Mouse (Mus musculus): ENCODE data around the gene Epb41l4b. TPM values are rescaled to one million over a fixed set of nuclear protein-coding genes. Genes with fewer than 3 reads are reported as not detected.
A peak's percentile ranks its signal among the peaks of the same experiment; 100 is the strongest.

The Epb41l4b gene
- polyA plus RNA-seq, 1 experiment from 2014 or later, result 1.0 TPM

- Histone ChIP-seq H3K27me3 (ENCODE audit: control insufficient read depth, insufficient read depth, low read length) (no peaks in the 10 kb centered on the region), H3K9me3 (replicated peaks; ENCODE audit: control insufficient read depth, low read length) (no peaks in the 10 kb centered on the region), H3K4me1 (ENCODE audit: control insufficient read depth, insufficient read depth, low read length) (peaks cover 39% of the 10 kb centered on the region), H3K27ac (ENCODE audit: low read length) (peak within 1 kb of the TSS; percentile 94), H3K36me3 (ENCODE audit: control insufficient read depth, insufficient read depth) (no peaks in the 10 kb centered on the region), H3K4me3 (ENCODE audit: low read length) (peak within 1 kb of the TSS; percentile 96), H3K9ac (ENCODE audit: low read length) (peak within 1 kb of the TSS; percentile 96), H3K4me2 (ENCODE audit: low read depth, low read length) (peak within 1 kb of the TSS; percentile 81)
- under 1% methylated on average over 107 of the region's 107 CpGs for WGBS
- peak; percentile 93 for ATAC-seq (replicated peaks; ENCODE audit: extremely low read depth, insufficient read depth, low FRiP score)
Measured at GRCm38 (mm10) chr4:56946641-56947640, 196.3 kb downstream of the Epb41l4b start, which contains the start of gene Tmem245. Gene Tmem245, minus strand, starts transcription at chr4:56947437.

DNA sequence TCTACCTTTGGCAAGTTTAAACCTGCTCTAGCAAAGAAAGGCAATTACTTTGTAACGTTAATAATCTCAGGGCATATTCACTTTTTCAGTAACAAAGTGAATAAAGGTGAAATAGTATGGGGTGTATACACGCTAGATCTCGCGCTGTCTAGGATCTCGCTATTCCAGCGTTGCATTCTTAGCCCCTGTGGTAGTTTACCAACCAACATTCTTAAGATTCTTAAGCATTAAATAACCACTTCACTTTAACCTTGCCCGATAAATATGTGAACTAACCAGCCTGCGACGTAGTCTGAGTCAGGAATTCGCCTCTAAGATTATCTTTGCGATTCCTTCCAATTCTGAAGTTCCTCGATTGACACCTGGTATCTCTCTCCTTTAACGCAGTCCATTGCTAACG lies 197.1 kb downstream of the Epb41l4b start:
- peak overlapping the region; percentile 94 for H3K27ac ChIP-seq (ENCODE audit: low read length)
- peak overlapping the region; percentile 96 for H3K4me3 ChIP-seq (ENCODE audit: low read length)
- ATAC-seq (replicated peaks; ENCODE audit: extremely low read depth, insufficient read depth, low FRiP score), result no peak
- H3K9me3 ChIP-seq (replicated peaks; ENCODE audit: control insufficient read depth, low read length), result no peaks in the 10 kb centered on the region
- peaks cover 39% of the 10 kb centered on the region for H3K4me1 ChIP-seq (ENCODE audit: control insufficient read depth, insufficient read depth, low read length)
- H3K36me3 ChIP-seq (ENCODE audit: control insufficient read depth, insufficient read depth), result no peaks in the 10 kb centered on the region
- H3K4me2 ChIP-seq (ENCODE audit: low read depth, low read length), result peak overlapping the region; percentile 81
- WGBS, result 1% methylated on average over 14 of the region's 14 CpGs
- H3K9ac ChIP-seq (ENCODE audit: low read length), result peak overlapping the region; percentile 96
- H3K27me3 ChIP-seq (ENCODE audit: control insufficient read depth, insufficient read depth, low read length), result no peaks in the 10 kb centered on the region

- WGBS, result 24% methylated on average over 4 of the region's 4 CpGs
- Histone ChIP-seq H3K4me3 (ENCODE audit: low read length) (peak overlapping the region; percentile 9), H3K27ac (ENCODE audit: low read length) (peak overlapping the region; percentile 89)
Measured at GRCm38 (mm10) chr4:56944286-56944685, 199.0 kb downstream of the Epb41l4b start.

GRCm38 (mm10) chr4:56943258-56943657 lies 200.0 kb downstream of the Epb41l4b start:
- no peaks in the 10 kb centered on the region for H3K9me3 ChIP-seq (replicated peaks; ENCODE audit: control insufficient read depth, low read length)
- H3K27me3 ChIP-seq (ENCODE audit: control insufficient read depth, insufficient read depth, low read length), result no peaks in the 10 kb centered on the region
- H3K4me2 ChIP-seq (ENCODE audit: low read depth, low read length), result peak overlapping the region; percentile 12; the same call in 1 of the 2 replicates
- H3K4me3 ChIP-seq (ENCODE audit: low read length), result no peak overlapping the region
- H3K9ac ChIP-seq (ENCODE audit: low read length), result peak overlapping the region; percentile 45
- no peak for ATAC-seq (replicated peaks; ENCODE audit: extremely low read depth, insufficient read depth, low FRiP score)
- peak overlapping the region; percentile 89 for H3K27ac ChIP-seq (ENCODE audit: low read length)
- H3K36me3 ChIP-seq (ENCODE audit: control insufficient read depth, insufficient read depth), result no peaks in the 10 kb centered on the region
- peaks cover 61% of the 10 kb centered on the region for H3K4me1 ChIP-seq (ENCODE audit: control insufficient read depth, insufficient read depth, low read length)
- 65% methylated on average over 1 of the region's 1 CpGs for WGBS

More at GRCm38 (mm10) chr4:56944286-56944685, 199.0 kb downstream of the Epb41l4b start:
- peak overlapping the region; percentile 60 for H3K4me2 ChIP-seq (ENCODE audit: low read depth, low read length)
- peaks cover 55% of the 10 kb centered on the region for H3K4me1 ChIP-seq (ENCODE audit: control insufficient read depth, insufficient read depth, low read length)
- no peaks in the 10 kb centered on the region for H3K9me3 ChIP-seq (replicated peaks; ENCODE audit: control insufficient read depth, low read length)
- peak overlapping the region; percentile 64 for H3K9ac ChIP-seq (ENCODE audit: low read length)
- no peaks in the 10 kb centered on the region for H3K27me3 ChIP-seq (ENCODE audit: control insufficient read depth, insufficient read depth, low read length)
- ATAC-seq (replicated peaks; ENCODE audit: extremely low read depth, insufficient read depth, low FRiP score), result no peak; the same call in 1 of the 2 replicates
- no peaks in the 10 kb centered on the region for H3K36me3 ChIP-seq (ENCODE audit: control insufficient read depth, insufficient read depth)

GRCm38 (mm10) chr4:56942567-56942966 lies 200.7 kb downstream of the Epb41l4b start:
- Histone ChIP-seq H3K36me3 (ENCODE audit: control insufficient read depth, insufficient read depth) (no peaks in the 10 kb centered on the region), H3K4me1 (ENCODE audit: control insufficient read depth, insufficient read depth, low read length) (peaks cover 62% of the 10 kb centered on the region), H3K9me3 (replicated peaks; ENCODE audit: control insufficient read depth, low read length) (no peaks in the 10 kb centered on the region), H3K9ac (ENCODE audit: low read length) (peak overlapping the region; percentile 7), H3K4me2 (ENCODE audit: low read depth, low read length) (peak overlapping the region; percentile 12; the same call in 1 of the 2 replicates), H3K4me3 (ENCODE audit: low read length) (no peak overlapping the region), H3K27ac (ENCODE audit: low read length) (peak overlapping the region; percentile 89), H3K27me3 (ENCODE audit: control insufficient read depth, insufficient read depth, low read length) (no peaks in the 10 kb centered on the region)
- no peak for ATAC-seq (replicated peaks; ENCODE audit: extremely low read depth, insufficient read depth, low FRiP score)
- 56% methylated on average over 1 of the region's 1 CpGs for WGBS

Other genes with a start within 250 kb of the Epb41l4b start
- gene Tmem245, start 196.0 kb downstream of the Epb41l4b start, polyA plus RNA-seq (2015; fragmentation: Nextera tagmentation; extraction: Ambion mirVana), result 17.3 and 23.4 TPM in 2 replicates
- 0.14 and 0.36 TPM in 2 replicates for gene Frrs1l, start 153.0 kb downstream of the Epb41l4b start, polyA plus RNA-seq (2015; fragmentation: Nextera tagmentation; extraction: Ambion mirVana)
- 1.8 and 2.3 TPM in 2 replicates for gene Ptpn3, start 158.4 kb upstream of the Epb41l4b start, polyA plus RNA-seq (2015; fragmentation: Nextera tagmentation; extraction: Ambion mirVana)

Measured in heart, embryonic 16.5 days (tissue).